Mouse (Mus musculus): ENCODE results near the gene Fkrp. TPM values are rescaled to one million over a fixed set of nuclear protein-coding genes. Genes with fewer than 3 reads are reported as not detected.

The Fkrp gene
- 6.5 TPM for polyA plus RNA-seq (2014; fragmentation: Illumina TruSeq; extraction: RNeasy Lipid Tissue Mini Kit (QIAGEN cat#74804); ENCODE audit: low read depth, low replicate concordance)

GRCm38 (mm10) chr7:16816475-16817122 lies at the start of gene Fkrp:
Gene Fkrp (minus strand): TSS chr7:16816732.

DNA sequence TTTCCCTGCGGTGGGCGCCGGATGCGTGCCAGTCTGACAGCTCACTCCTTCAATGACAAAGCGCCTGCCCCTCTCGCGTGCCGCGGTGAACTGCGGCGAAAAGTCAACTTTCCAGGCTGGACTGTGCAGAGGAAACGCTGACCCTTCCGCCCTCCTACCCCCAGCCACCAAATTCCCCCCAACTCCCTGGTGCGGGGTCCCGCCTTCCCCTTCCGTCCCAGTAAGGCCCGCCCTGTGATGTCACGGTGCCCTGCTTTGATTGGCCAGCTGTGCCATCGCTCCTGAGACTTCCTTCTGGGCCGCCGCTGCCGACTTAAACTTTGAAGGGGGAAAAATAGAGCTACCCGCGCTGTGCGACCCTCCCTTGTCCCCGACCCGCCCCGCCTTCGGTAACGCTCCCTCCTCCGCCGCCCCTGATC lies 26.1 kb upstream of the Fkrp start, which contains the start of gene Prkd2:
Prkd2 (plus strand) TSS at position 258 of the 419 bp plus-strand sequence.

DNA sequence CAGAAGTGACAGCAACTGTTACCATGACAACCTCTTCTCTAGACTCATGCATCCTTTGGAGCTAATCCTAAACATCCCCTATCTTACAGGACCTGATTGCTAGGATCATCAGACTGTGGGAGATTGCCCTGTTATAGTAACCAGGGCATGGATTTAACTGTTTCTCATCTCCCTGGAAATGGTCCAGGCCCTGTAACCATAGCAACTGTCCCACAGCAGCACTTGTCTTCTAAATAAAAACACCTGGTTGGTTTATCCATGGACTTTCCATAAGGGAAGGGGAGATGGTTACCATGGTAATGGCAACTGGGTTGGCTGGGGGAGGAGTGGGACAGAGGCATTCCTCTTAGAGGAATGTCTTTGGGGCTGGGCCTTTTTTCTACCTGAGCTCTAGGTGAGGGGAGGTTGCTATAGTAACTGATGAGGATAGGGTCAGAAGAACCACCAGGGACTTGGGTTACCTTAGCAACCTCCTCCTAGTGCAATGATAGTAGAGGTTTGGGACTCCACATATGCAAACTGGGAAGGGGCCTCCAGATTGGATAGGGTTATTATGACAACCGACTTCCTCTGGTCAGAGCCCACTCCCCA lies 1.1 kb downstream of the Fkrp start, which contains the start of gene Strn4:
Strn4 (plus strand) TSS at position 539 of the 591 bp plus-strand sequence.

DNA sequence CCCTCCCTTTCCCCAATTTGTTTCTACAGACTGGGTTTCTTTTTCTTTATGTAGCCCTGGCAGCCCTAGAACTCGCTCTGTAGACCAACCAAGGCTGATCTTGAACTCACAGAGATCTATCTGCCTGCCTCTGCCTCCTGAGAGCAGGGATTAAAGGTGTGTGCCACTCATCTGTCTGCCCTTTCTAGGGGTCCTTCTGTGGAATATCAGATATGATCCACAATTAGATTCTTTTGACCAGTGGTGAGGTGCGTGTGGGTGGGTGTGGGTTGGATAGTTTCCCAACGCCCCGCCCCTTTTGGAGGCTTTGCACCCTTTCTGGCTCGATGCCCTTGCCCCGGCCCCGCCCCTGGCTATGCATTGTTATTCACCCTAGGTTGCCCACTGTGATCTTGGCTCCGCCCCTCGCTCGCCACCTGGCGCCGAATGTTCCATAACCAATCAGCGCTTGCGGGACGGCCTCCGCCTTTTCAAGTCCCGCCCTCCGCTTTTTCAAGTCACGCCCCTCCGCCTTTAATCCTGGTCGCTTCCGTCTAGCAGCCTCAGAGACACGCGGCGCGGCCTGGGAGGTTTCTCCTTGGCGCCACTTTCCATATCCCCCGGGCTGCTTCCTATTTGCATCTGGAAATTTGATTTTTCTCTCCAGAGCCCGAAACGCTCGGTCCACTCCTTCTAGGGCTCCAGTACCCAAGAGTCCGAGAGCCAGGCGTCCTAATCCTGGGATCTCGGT lies 35.5 kb downstream of the Fkrp start, which contains the start of gene Slc1a5:
Slc1a5 (plus strand) TSS at position 516 of the 730 bp plus-strand sequence.

Other genes starting within 250 kb of the Fkrp start
- 28.1 TPM for gene Arhgap35, start 201.7 kb downstream of the Fkrp start, polyA plus RNA-seq (2014; fragmentation: Illumina TruSeq; extraction: RNeasy Lipid Tissue Mini Kit (QIAGEN cat#74804); ENCODE audit: low read depth, low replicate concordance)
- gene Ceacam15, start 141.0 kb downstream of the Fkrp start, polyA plus RNA-seq (2014; fragmentation: Illumina TruSeq; extraction: RNeasy Lipid Tissue Mini Kit (QIAGEN cat#74804); ENCODE audit: low read depth, low replicate concordance), result not detected
- gene Ceacam9, start 94.8 kb downstream of the Fkrp start, polyA plus RNA-seq (2014; fragmentation: Illumina TruSeq; extraction: RNeasy Lipid Tissue Mini Kit (QIAGEN cat#74804); ENCODE audit: low read depth, low replicate concordance), result not detected
- gene Ap2s1, start 78.3 kb downstream of the Fkrp start, polyA plus RNA-seq (2014; fragmentation: Illumina TruSeq; extraction: RNeasy Lipid Tissue Mini Kit (QIAGEN cat#74804); ENCODE audit: low read depth, low replicate concordance), result 57.7 TPM
- 66.4 TPM for gene Slc1a5, start 35.4 kb downstream of the Fkrp start, polyA plus RNA-seq (2014; fragmentation: Illumina TruSeq; extraction: RNeasy Lipid Tissue Mini Kit (QIAGEN cat#74804); ENCODE audit: low read depth, low replicate concordance)
- 30.5 TPM for gene Strn4, start 843 bp downstream of the Fkrp start, polyA plus RNA-seq (2014; fragmentation: Illumina TruSeq; extraction: RNeasy Lipid Tissue Mini Kit (QIAGEN cat#74804); ENCODE audit: low read depth, low replicate concordance)
- 1.7 TPM for gene Prkd2, start 26.2 kb upstream of the Fkrp start, polyA plus RNA-seq (2014; fragmentation: Illumina TruSeq; extraction: RNeasy Lipid Tissue Mini Kit (QIAGEN cat#74804); ENCODE audit: low read depth, low replicate concordance)
- 3.0 TPM for gene Dact3, start 58.6 kb upstream of the Fkrp start, polyA plus RNA-seq (2014; fragmentation: Illumina TruSeq; extraction: RNeasy Lipid Tissue Mini Kit (QIAGEN cat#74804); ENCODE audit: low read depth, low replicate concordance)
- gene Gng8, start 75.1 kb upstream of the Fkrp start, polyA plus RNA-seq (2014; fragmentation: Illumina TruSeq; extraction: RNeasy Lipid Tissue Mini Kit (QIAGEN cat#74804); ENCODE audit: low read depth, low replicate concordance), result 0.88 TPM
- gene Ptgir, start 89.8 kb upstream of the Fkrp start, polyA plus RNA-seq (2014; fragmentation: Illumina TruSeq; extraction: RNeasy Lipid Tissue Mini Kit (QIAGEN cat#74804); ENCODE audit: low read depth, low replicate concordance), result 1.1 TPM
- gene Calm3, start 107.4 kb upstream of the Fkrp start, polyA plus RNA-seq (2014; fragmentation: Illumina TruSeq; extraction: RNeasy Lipid Tissue Mini Kit (QIAGEN cat#74804); ENCODE audit: low read depth, low replicate concordance), result 52.1 TPM
- gene Pnmal2, start 128.0 kb upstream of the Fkrp start, polyA plus RNA-seq (2014; fragmentation: Illumina TruSeq; extraction: RNeasy Lipid Tissue Mini Kit (QIAGEN cat#74804); ENCODE audit: low read depth, low replicate concordance), result 0.66 TPM
- gene Pnmal1, start 142.9 kb upstream of the Fkrp start, polyA plus RNA-seq (2014; fragmentation: Illumina TruSeq; extraction: RNeasy Lipid Tissue Mini Kit (QIAGEN cat#74804); ENCODE audit: low read depth, low replicate concordance), result 0.95 TPM
- 0.69 TPM for gene Gm42372, start 166.4 kb upstream of the Fkrp start, polyA plus RNA-seq (2014; fragmentation: Illumina TruSeq; extraction: RNeasy Lipid Tissue Mini Kit (QIAGEN cat#74804); ENCODE audit: low read depth, low replicate concordance)
- gene Ccdc8, start 176.0 kb upstream of the Fkrp start, polyA plus RNA-seq (2014; fragmentation: Illumina TruSeq; extraction: RNeasy Lipid Tissue Mini Kit (QIAGEN cat#74804); ENCODE audit: low read depth, low replicate concordance), result 0.66 TPM
- gene Ppp5c, start 211.2 kb upstream of the Fkrp start, polyA plus RNA-seq (2014; fragmentation: Illumina TruSeq; extraction: RNeasy Lipid Tissue Mini Kit (QIAGEN cat#74804); ENCODE audit: low read depth, low replicate concordance), result 17.6 TPM
- 5.7 TPM for gene Hif3a, start 245.7 kb upstream of the Fkrp start, polyA plus RNA-seq (2014; fragmentation: Illumina TruSeq; extraction: RNeasy Lipid Tissue Mini Kit (QIAGEN cat#74804); ENCODE audit: low read depth, low replicate concordance)

Measured in sigmoid colon, adult 10 weeks (tissue).